Mouse (Mus musculus): Measurements from ENCODE around the gene Glis3. TPM values are rescaled to one million over a fixed set of nuclear protein-coding genes. Genes with fewer than 3 reads are reported as not detected.
A peak's percentile ranks its signal among the peaks of the same experiment; 100 is the strongest.

Glis3 gene
- polyA plus RNA-seq, 2 experiments = 0.08 to 0.14 TPM

DNA sequence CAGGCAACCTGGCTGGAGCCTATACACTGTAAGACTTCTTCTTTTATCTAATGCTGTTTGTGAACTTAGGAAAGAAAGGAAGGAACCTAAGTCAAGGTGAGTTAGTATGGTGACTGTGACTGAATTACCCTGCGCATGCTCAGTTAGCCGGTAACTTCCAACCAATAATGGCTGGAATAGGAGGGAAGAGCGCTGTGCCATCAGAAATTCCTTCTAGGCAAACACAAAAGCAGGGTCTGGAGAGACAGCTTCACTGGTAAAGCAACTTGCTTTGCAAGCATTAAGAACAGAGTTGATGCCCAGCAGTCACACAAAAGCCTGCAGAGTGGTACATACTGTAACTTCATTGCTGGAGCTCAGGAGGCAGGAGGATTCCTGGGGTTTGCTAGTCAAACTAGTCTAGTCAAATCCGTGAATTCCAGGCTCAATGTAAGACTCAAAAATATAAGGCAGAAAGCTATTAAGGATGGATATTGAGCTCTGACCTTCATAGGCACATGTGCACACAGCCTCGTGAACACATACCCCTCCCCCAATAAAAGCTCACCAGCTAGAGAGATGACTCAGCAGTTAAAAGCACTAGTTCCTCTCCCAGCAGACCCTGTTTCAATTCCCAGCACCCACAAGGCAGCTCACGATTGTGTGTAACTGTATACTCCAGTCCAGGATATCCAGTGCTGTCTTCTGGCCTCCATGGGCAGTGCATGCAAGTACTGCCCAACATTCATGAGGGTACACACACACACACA is 124.5 kb downstream of the Glis3 start:
- Histone ChIP-seq H3K36me3 (replicated peaks; ENCODE audit: control insufficient read depth, insufficient read depth, low read depth) (no peaks in the 10 kb centered on the region), H3K4me2 (ENCODE audit: low read depth) (no peak overlapping the region), H3K27ac (no peak overlapping the region), H3K9me3 (ENCODE audit: control insufficient read depth, low read length) (no peaks in the 10 kb centered on the region), H3K27me3 (ENCODE audit: control insufficient read depth, insufficient read depth, low read length) (no peaks in the 10 kb centered on the region), H3K4me3 (ENCODE audit: insufficient read depth in 1 of 2, low read depth in 2 of 2, low read length in 2 of 2) (no peak overlapping the region), H3K4me1 (replicated peaks; ENCODE audit: control insufficient read depth in 2 of 2, insufficient read depth in 2 of 2, low read length in 1 of 2) (0 out of 4 replicates have a peak, but pooled peaks cover 0 to 1% of the 10 kb centered on the region in 2 experiments), H3K9ac (replicated peaks) (no peak overlapping the region)
- DNase-seq (ENCODE audit: low read depth in 3 of 3, low spot score in 3 of 3) = no peak
- ATAC-seq (ENCODE audit: insufficient read depth) = no peak
- 55% methylated on average over 6 of the region's 6 CpGs for WGBS (ENCODE audit: insufficient replicate concordance)
- TF ChIP-seq EP300 (IDR thresholded peaks at IDR 0.05; ENCODE audit: low read depth) = no peak
- no peak for TF ChIP-seq CTCF (IDR thresholded peaks at IDR 0.05; ENCODE audit: low read depth)

DNA sequence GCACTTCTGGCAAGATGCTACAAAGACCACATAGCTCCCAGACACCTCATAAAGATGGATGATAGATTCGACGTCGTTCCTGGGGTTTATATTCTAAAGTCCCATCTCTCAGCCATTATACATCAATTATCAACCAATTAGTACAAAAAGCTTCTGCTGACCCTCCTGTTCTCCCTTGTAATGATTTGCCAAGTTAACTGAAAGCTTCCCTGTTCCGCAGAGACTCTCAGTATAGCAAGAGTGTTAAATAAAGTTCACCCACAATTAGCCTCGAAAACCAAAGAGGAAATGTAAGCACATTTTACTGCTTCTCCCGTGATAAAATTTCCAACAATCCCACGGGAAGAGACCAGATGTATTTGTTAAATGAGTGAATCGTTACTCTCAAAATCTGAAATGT is 129.3 kb downstream of the Glis3 start:
- TF ChIP-seq CTCF (IDR thresholded peaks at IDR 0.05; ENCODE audit: low read depth) = no peak
- TF ChIP-seq EP300 (IDR thresholded peaks at IDR 0.05; ENCODE audit: low read depth) = no peak
- H3K36me3 ChIP-seq (replicated peaks; ENCODE audit: control insufficient read depth, insufficient read depth, low read depth) = no peaks in the 10 kb centered on the region
- H3K4me3 ChIP-seq (ENCODE audit: insufficient read depth in 1 of 2, low read depth in 2 of 2, low read length in 2 of 2) = no peak overlapping the region
- no peaks in the 10 kb centered on the region for H3K27me3 ChIP-seq (ENCODE audit: control insufficient read depth, insufficient read depth, low read length)
- H3K4me2 ChIP-seq (ENCODE audit: low read depth) = no peak overlapping the region
- H3K27ac ChIP-seq = no peak overlapping the region
- WGBS (ENCODE audit: insufficient replicate concordance) = 58% methylated on average over 8 of the region's 8 CpGs
- DNase-seq (ENCODE audit: low read depth in 3 of 3, low spot score in 3 of 3) (no peak), ATAC-seq (ENCODE audit: insufficient read depth) (no peak)
- no peaks in the 10 kb centered on the region for H3K9me3 ChIP-seq (ENCODE audit: control insufficient read depth, low read length)
- no peaks in the 10 kb centered on the region for H3K4me1 ChIP-seq (replicated peaks; ENCODE audit: control insufficient read depth in 2 of 2, insufficient read depth in 2 of 2, low read length in 1 of 2)
- no peak overlapping the region for H3K9ac ChIP-seq (replicated peaks)

DNA sequence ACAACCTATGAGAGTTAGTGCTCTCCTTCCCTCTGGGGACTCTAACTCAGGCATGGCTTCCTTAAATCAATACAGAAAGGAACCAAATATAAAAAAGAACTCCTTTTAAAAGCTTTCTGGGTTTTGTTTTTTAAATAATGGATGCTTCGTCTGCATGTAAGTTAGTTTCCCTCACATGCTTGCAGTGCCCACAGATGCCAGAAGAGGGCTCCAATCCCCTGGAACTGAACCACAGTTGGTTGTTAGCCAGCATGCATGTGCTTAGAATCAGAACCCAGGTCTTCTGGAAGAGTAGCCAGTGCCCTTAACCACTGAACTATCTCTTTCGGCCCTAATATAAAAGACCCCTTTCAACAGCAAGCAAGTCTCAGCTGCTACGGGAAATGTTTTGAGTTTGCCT is 132.9 kb downstream of the Glis3 start:
- H3K4me1 ChIP-seq (replicated peaks; ENCODE audit: control insufficient read depth in 2 of 2, insufficient read depth in 2 of 2, low read length in 1 of 2) = no peaks in the 10 kb centered on the region
- ATAC-seq (ENCODE audit: insufficient read depth) (no peak), DNase-seq (ENCODE audit: low read depth in 3 of 3, low spot score in 3 of 3) (no peak)
- no peak overlapping the region for H3K27ac ChIP-seq
- H3K4me3 ChIP-seq (ENCODE audit: insufficient read depth in 1 of 2, low read depth in 2 of 2, low read length in 2 of 2) = no peak overlapping the region
- H3K9ac ChIP-seq (replicated peaks) = no peak overlapping the region
- H3K27me3 ChIP-seq (ENCODE audit: control insufficient read depth, insufficient read depth, low read length) = no peaks in the 10 kb centered on the region
- no peak overlapping the region for H3K4me2 ChIP-seq (ENCODE audit: low read depth)
- WGBS (ENCODE audit: insufficient replicate concordance) = 68% methylated on average over 3 of the region's 3 CpGs
- peak; percentile 44 for TF ChIP-seq CTCF (IDR thresholded peaks at IDR 0.05; ENCODE audit: low read depth)
- TF ChIP-seq EP300 (IDR thresholded peaks at IDR 0.05; ENCODE audit: low read depth) = no peak
- no peaks in the 10 kb centered on the region for H3K36me3 ChIP-seq (replicated peaks; ENCODE audit: control insufficient read depth, insufficient read depth, low read depth)
- H3K9me3 ChIP-seq (ENCODE audit: control insufficient read depth, low read length) = no peaks in the 10 kb centered on the region

DNA sequence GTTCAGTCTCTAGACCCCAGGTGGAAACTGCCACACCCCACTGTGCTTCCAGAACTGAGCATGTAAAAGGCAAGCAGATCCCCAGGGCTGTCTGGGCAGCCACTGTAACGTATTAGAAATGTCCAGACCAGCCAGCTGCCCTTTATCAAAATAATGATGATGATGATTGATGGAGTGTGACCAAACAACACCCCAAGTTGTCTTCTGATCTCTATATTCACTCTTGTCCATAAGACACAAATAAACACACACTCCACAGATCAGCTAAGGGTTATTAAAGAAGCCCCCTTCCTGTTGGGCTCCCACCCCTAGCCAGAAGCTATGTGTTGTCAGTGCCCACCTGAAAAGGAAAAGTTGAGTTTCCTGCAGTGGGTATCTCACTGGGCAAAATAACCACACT is 134.4 kb downstream of the Glis3 start:
- H3K27me3 ChIP-seq (ENCODE audit: control insufficient read depth, insufficient read depth, low read length) = no peaks in the 10 kb centered on the region
- no peaks in the 10 kb centered on the region for H3K9me3 ChIP-seq (ENCODE audit: control insufficient read depth, low read length)
- H3K4me1 ChIP-seq (replicated peaks; ENCODE audit: control insufficient read depth in 2 of 2, insufficient read depth in 2 of 2, low read length in 1 of 2) = no peaks in the 10 kb centered on the region
- ATAC-seq (ENCODE audit: insufficient read depth) (no peak), DNase-seq (ENCODE audit: low read depth in 3 of 3, low spot score in 3 of 3) (no peak)
- no peak overlapping the region for H3K9ac ChIP-seq (replicated peaks)
- no peaks in the 10 kb centered on the region for H3K36me3 ChIP-seq (replicated peaks; ENCODE audit: control insufficient read depth, insufficient read depth, low read depth)
- no peak overlapping the region for H3K4me2 ChIP-seq (ENCODE audit: low read depth)
- TF ChIP-seq CTCF (IDR thresholded peaks at IDR 0.05; ENCODE audit: low read depth) (no peak), EP300 (IDR thresholded peaks at IDR 0.05; ENCODE audit: low read depth) (no peak)
- H3K4me3 ChIP-seq (ENCODE audit: insufficient read depth in 1 of 2, low read depth in 2 of 2, low read length in 2 of 2) = no peak overlapping the region
- no peak overlapping the region for H3K27ac ChIP-seq
- WGBS (ENCODE audit: insufficient replicate concordance) = 25% methylated on average over 1 of the region's 1 CpGs

DNA sequence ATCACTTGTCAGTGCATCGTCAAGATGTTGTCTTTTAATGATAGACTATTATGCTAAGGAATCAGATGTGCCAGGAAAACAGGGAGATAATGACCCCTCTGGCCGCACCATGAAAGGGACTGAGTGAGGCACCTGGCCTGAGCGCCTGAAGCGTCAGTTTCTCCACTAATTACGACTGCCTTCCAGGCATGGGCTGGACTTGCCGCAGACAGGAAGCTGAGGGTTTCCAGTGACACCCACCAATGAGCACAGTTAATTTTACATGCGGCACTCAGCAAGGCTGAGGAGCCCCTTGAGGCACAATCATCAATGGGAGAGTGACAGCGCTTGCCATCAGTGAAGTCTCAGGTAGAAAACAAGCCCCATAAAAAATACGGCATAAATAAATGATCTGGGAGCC is 141.1 kb downstream of the Glis3 start:
- no peak overlapping the region for H3K27ac ChIP-seq
- no peaks in the 10 kb centered on the region for H3K4me1 ChIP-seq (replicated peaks; ENCODE audit: control insufficient read depth in 2 of 2, insufficient read depth in 2 of 2, low read length in 1 of 2)
- H3K4me3 ChIP-seq (ENCODE audit: insufficient read depth in 1 of 2, low read depth in 2 of 2, low read length in 2 of 2) = no peak overlapping the region
- H3K4me2 ChIP-seq (ENCODE audit: low read depth) = no peak overlapping the region
- no peaks in the 10 kb centered on the region for H3K9me3 ChIP-seq (ENCODE audit: control insufficient read depth, low read length)
- no peaks in the 10 kb centered on the region for H3K36me3 ChIP-seq (replicated peaks; ENCODE audit: control insufficient read depth, insufficient read depth, low read depth)
- TF ChIP-seq EP300 (IDR thresholded peaks at IDR 0.05; ENCODE audit: low read depth) (no peak), CTCF (IDR thresholded peaks at IDR 0.05; ENCODE audit: low read depth) (no peak)
- ATAC-seq (ENCODE audit: insufficient read depth) (no peak), DNase-seq (ENCODE audit: low read depth in 3 of 3, low spot score in 3 of 3) (no peak)
- no peak overlapping the region for H3K9ac ChIP-seq (replicated peaks)
- 39% methylated on average over 9 of the region's 9 CpGs for WGBS (ENCODE audit: insufficient replicate concordance)
- H3K27me3 ChIP-seq (ENCODE audit: control insufficient read depth, insufficient read depth, low read length) = no peaks in the 10 kb centered on the region

All from liver, embryonic 14.5 days (tissue).